Mouse (Mus musculus): ENCODE measurements at regions not wholly inside any gene's neighbourhood (a gene's known extent, or its start where the extent isn't known, plus 50 kb on each side); places are given as distances from the start of the nearest gene placed in this dataset.
"Not testable (repeated sequence)": the region's sequence is repeated elsewhere in the genome, so short reads cannot be mapped to it uniquely, and the experiment has no call there.

DNA sequence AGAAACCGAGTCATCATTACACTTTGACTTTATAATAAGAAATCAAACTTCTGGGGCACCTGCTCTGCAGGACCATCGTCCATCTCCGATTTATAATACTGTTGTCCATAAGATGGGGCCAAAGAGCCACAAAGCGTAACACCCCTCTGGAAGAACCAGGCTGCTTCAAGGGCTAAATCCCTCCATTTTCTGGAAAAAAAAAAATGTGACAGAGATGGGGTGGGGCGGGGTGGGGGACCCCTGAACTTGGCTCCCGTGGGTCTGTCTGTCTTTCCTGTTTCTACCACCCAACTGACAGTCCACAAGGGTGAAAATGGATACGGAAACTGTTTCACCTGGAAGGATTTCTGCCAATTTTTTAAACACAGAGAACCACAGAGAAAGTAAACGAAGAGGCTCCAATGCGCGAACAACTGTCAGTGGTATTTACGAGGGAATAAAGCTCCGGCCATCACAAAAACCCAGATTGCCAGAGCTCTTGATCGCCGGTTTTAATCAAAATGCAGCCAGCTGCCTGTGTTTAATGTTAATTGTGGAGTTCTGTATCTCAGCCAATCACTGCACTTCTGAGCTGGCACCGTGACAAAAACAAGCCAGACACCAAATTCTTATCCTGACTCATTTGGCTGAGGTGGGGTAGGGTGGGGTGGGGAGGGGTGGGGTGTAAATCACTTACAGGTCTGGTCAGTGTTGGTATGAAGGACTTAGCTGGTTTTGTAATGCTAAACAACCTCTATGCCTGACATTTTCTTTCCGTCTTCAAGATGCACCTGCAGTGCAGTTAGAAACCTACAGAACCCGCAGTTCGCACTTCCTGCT is 122.5 kb upstream of the Dapk1 start:
- peak overlapping the region; percentile 77 for H3K9ac ChIP-seq (ENCODE audit: low read depth, low read length)
- peak overlapping the region; percentile 94 for H3K27ac ChIP-seq (replicated peaks; ENCODE audit: insufficient read depth, low read depth, low read length)

GRCm38 (mm10) chr13:60479862-60480730 is 121.7 kb upstream of the Dapk1 start:
- WGBS, result 9% methylated on average over 13 of the region's 13 CpGs
- Histone ChIP-seq H3K27me3 (ENCODE audit: control insufficient read depth, insufficient read depth, low read length) (no peaks in the 10 kb centered on the region), H3K4me3 (ENCODE audit: insufficient read depth, low read depth, low read length) (peak overlapping the region; percentile 45), H3K4me1 (ENCODE audit: control insufficient read depth, insufficient read depth, low read length) (peaks cover 15% of the 10 kb centered on the region), H3K27ac (replicated peaks; ENCODE audit: insufficient read depth, low read depth, low read length) (peak overlapping the region; percentile 90), H3K79me2 (ENCODE audit: control insufficient read depth, insufficient read depth, low read length) (no peaks in the 10 kb centered on the region), H3K36me3 (ENCODE audit: control insufficient read depth, insufficient read depth, low read length) (no peaks in the 10 kb centered on the region), H3K9ac (ENCODE audit: low read depth, low read length) (peak overlapping the region; percentile 70)
- TF ChIP-seq CTCF (IDR thresholded peaks at IDR 0.05; ENCODE audit: low read depth, low read length) (no peak), POLR2A (IDR thresholded peaks at IDR 0.05; ENCODE audit: extremely low read depth, insufficient read depth, low read length) (no peak)
- peak; percentile 95 for DNase-seq (ENCODE audit: extremely low read depth, low read depth, low spot score)

More for the DNA sequence above, 122.5 kb upstream of the Dapk1 start:
- H3K36me3 ChIP-seq (ENCODE audit: control insufficient read depth, insufficient read depth, low read length), result no peaks in the 10 kb centered on the region
- TF ChIP-seq POLR2A (IDR thresholded peaks at IDR 0.05; ENCODE audit: extremely low read depth, insufficient read depth, low read length) (no peak), CTCF (IDR thresholded peaks at IDR 0.05; ENCODE audit: low read depth, low read length) (peak; percentile 62)
- H3K27me3 ChIP-seq (ENCODE audit: control insufficient read depth, insufficient read depth, low read length), result no peaks in the 10 kb centered on the region
- no peaks in the 10 kb centered on the region for H3K79me2 ChIP-seq (ENCODE audit: control insufficient read depth, insufficient read depth, low read length)
- peak overlapping the region; percentile 37 for H3K4me3 ChIP-seq (ENCODE audit: insufficient read depth, low read depth, low read length)
- DNase-seq (ENCODE audit: extremely low read depth, low read depth, low spot score), result peak; percentile 61
- 3% methylated on average over 18 of the region's 18 CpGs for WGBS
- H3K4me1 ChIP-seq (ENCODE audit: control insufficient read depth, insufficient read depth, low read length), result peaks cover 10% of the 10 kb centered on the region

GRCm38 (mm10) chr13:60480731-60481431 is 120.9 kb upstream of the Dapk1 start:
- H3K36me3 ChIP-seq (ENCODE audit: control insufficient read depth, insufficient read depth, low read length), result no peaks in the 10 kb centered on the region
- peak overlapping the region; percentile 59 for H3K9ac ChIP-seq (ENCODE audit: low read depth, low read length)
- TF ChIP-seq CTCF (IDR thresholded peaks at IDR 0.05; ENCODE audit: low read depth, low read length) (no peak), POLR2A (IDR thresholded peaks at IDR 0.05; ENCODE audit: extremely low read depth, insufficient read depth, low read length) (no peak)
- no peaks in the 10 kb centered on the region for H3K79me2 ChIP-seq (ENCODE audit: control insufficient read depth, insufficient read depth, low read length)
- H3K27me3 ChIP-seq (ENCODE audit: control insufficient read depth, insufficient read depth, low read length), result no peaks in the 10 kb centered on the region
- peak overlapping the region; percentile 90 for H3K27ac ChIP-seq (replicated peaks; ENCODE audit: insufficient read depth, low read depth, low read length)
- H3K4me3 ChIP-seq (ENCODE audit: insufficient read depth, low read depth, low read length), result peak overlapping the region; percentile 0
- 8% methylated on average over 21 of the region's 21 CpGs for WGBS
- DNase-seq (ENCODE audit: extremely low read depth, low read depth, low spot score), result peak; percentile 27
- H3K4me1 ChIP-seq (ENCODE audit: control insufficient read depth, insufficient read depth, low read length), result peaks cover 23% of the 10 kb centered on the region

GRCm38 (mm10) chr13:60481451-60481850 is 120.3 kb upstream of the Dapk1 start:
- H3K4me3 ChIP-seq (ENCODE audit: insufficient read depth, low read depth, low read length); H3K27me3 ChIP-seq (ENCODE audit: control insufficient read depth, insufficient read depth, low read length); H3K36me3 ChIP-seq (ENCODE audit: control insufficient read depth, insufficient read depth, low read length); H3K27ac ChIP-seq (replicated peaks; ENCODE audit: insufficient read depth, low read depth, low read length); DNase-seq (ENCODE audit: extremely low read depth, low read depth, low spot score); H3K9ac ChIP-seq (ENCODE audit: low read depth, low read length); H3K79me2 ChIP-seq (ENCODE audit: control insufficient read depth, insufficient read depth, low read length): not testable (repeated sequence)
- WGBS, result 71% methylated on average over 11 of the region's 11 CpGs
- H3K4me1 ChIP-seq (ENCODE audit: control insufficient read depth, insufficient read depth, low read length), result peaks cover 23% of the 10 kb centered on the region

GRCm38 (mm10) chr13:60481946-60482345 is 119.8 kb upstream of the Dapk1 start:
- no peaks in the 10 kb centered on the region for H3K36me3 ChIP-seq (ENCODE audit: control insufficient read depth, insufficient read depth, low read length)
- H3K79me2 ChIP-seq (ENCODE audit: control insufficient read depth, insufficient read depth, low read length), result no peaks in the 10 kb centered on the region
- 96% methylated on average over 6 of the region's 6 CpGs for WGBS
- no peak for DNase-seq (ENCODE audit: extremely low read depth, low read depth, low spot score)
- no peak overlapping the region for H3K4me3 ChIP-seq (ENCODE audit: insufficient read depth, low read depth, low read length)
- no peak overlapping the region for H3K9ac ChIP-seq (ENCODE audit: low read depth, low read length)
- TF ChIP-seq CTCF (IDR thresholded peaks at IDR 0.05; ENCODE audit: low read depth, low read length) (no peak), POLR2A (IDR thresholded peaks at IDR 0.05; ENCODE audit: extremely low read depth, insufficient read depth, low read length) (no peak)
- H3K27me3 ChIP-seq (ENCODE audit: control insufficient read depth, insufficient read depth, low read length), result no peaks in the 10 kb centered on the region
- H3K4me1 ChIP-seq (ENCODE audit: control insufficient read depth, insufficient read depth, low read length), result peaks cover 23% of the 10 kb centered on the region
- H3K27ac ChIP-seq (replicated peaks; ENCODE audit: insufficient read depth, low read depth, low read length), result no peak overlapping the region

All from liver, adult 2 months (tissue).